Mouse (Mus musculus) spleen, postnatal 4 days (tissue): ENCODE data around the gene Dcxr.
"Not testable (repeated sequence)": the region's sequence is repeated elsewhere in the genome, so short reads cannot be mapped to it uniquely, and the experiment has no call there.

Experiments
- DNase-seq, 2 experiments: peaks; one replicate each; pipeline ENCODE4 v3.0.0; 2022; ENCODE audit warnings: low spot score in 2 of 2

Gene Dcxr

DNA sequence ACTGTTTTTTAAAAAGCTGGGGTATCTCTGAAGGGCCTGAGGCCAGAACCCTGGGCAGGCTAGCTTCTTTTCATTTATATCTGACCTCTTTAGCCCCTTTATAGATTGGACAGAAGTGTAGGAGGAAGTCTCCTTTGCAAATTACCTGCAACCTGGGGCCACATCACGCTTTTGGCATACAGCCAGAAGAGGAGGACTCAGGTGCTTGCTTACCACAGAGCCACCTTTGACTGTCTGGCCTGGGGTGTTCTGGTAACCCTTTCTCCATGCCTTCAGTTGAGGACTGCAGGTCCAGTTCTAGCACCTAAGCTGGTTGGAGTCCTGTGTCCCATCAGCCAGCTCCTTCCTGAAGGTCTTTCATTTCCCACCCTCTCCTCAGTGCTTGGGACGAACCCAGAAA lies 17.5 kb downstream of the Dcxr start:
- no peak for DNase-seq

DNA sequence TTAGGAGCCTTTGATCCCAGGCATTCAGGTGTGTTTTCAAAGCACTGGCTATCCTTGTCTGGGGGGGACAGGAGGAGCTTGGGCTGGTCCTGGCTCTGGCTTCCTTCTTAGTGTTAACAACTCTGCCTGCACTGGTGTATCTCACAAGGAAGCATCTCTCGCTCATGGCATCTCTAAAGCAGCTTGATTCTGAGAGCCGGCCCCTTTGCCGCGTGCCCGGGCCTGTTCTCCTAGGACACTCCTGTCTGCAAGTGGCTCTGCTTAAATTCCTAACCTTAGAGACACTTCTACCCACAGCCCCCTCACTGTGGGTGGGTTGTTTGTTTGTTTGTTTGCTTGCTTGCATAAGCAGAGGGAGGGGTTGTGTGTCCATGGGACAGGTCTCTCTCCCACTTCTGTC lies 19.1 kb downstream of the Dcxr start:
- DNase-seq: no peak

- DNase-seq: no peak
These were observed 19.9 kb downstream of the Dcxr start for GRCm38 (mm10) chr11:120707225-120707624.

DNA sequence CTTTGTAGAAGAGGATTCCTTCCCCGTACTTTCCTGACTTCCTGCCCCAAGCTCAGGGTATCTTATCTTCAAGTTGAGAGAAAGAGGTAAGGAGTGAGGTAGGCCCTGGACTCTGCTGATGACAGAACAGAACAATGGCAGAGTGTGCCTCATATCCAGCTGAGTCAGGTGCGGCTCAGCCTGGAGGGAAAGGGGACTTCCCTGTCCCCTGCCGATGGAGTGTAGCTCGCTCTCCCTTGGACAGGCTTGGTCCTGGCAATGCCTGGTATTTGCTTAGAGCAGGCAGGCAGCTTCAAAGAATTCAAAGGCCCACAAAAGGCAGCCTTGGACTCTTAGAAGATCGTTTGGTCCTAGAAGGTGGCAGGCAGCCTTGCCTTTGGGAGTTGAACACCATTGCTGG lies 21.0 kb downstream of the Dcxr start:
- no peak for DNase-seq

- no peak for DNase-seq
These were observed 22.4 kb downstream of the Dcxr start for GRCm38 (mm10) chr11:120704486-120705325.

GRCm38 (mm10) chr11:120703696-120704454 lies 23.2 kb downstream of the Dcxr start:
- DNase-seq: no peak

DNA sequence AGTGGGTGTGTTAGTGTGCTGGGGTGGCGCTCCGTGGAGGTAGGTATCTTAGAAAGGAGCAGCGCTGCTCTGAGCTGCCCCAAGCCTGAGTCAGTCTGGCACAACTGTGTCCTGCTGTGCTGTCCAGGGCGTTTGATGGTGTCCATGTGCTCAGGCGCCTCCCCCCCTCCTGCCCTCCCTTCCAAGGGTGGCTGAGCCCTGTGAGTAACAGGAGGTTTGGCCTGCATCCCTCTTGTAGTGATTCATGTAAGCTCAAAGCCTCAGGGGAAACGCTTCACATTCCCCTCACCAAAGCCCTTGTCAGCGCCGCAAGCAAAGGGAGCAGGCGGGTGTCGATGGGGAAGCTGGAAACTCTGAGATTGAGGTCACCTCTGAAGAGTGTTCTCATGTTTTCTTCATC lies 29.3 kb downstream of the Dcxr start:
- no peak for DNase-seq

DNA sequence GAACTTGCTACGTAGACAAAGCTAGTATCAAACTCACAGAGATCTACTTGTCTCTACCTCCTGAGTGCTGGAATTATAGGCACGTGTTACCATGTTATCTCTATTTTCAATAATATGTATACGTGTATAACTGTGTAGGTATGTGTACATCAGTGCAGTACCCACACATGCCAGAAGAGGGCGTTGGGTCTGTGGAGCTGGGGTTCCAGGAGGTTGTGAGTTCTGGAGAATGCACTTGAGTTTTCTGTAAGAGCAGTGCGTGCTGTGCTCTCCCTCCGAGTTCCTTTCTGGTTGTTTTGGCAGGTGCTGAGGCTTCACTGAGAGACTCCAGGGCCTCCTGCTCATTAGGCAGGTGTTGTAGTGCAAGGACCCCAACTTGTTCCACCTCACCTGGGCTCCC lies 30.5 kb downstream of the Dcxr start:
- DNase-seq: no peak

GRCm38 (mm10) chr11:120695641-120696040 lies 31.4 kb downstream of the Dcxr start:
- no peak for DNase-seq

GRCm38 (mm10) chr11:120695184-120695583 lies 31.9 kb downstream of the Dcxr start:
- no peak for DNase-seq

GRCm38 (mm10) chr11:120693461-120693860 lies 33.6 kb downstream of the Dcxr start:
- no peak for DNase-seq

GRCm38 (mm10) chr11:120692471-120693011 lies 34.5 kb downstream of the Dcxr start:
- DNase-seq: no peak

DNA sequence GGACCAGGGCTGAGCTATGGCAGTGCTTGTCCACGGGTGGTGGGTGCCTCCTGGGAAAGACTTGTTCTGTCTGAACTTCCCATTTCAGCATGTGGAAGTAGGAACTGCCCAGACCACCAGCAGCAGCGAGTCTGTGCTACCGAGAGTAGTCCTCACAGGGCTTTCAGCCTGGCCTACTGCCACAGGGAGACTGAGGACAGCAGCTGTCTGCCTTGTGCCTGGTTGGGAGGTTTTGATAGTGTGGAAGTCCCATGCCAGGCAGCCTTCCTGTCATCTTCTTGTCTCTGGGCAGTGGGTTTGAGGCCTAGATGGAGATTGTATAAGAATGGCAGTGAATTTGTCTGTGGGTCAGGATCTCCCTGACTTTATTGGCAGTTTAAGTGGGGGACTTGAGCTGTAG lies 37.7 kb downstream of the Dcxr start:
- no peak for DNase-seq

GRCm38 (mm10) chr11:120686650-120687272 lies 40.3 kb downstream of the Dcxr start:
- no peak for DNase-seq

- DNase-seq: no peak
These were observed 42.4 kb downstream of the Dcxr start for GRCm38 (mm10) chr11:120684660-120685059.

DNA sequence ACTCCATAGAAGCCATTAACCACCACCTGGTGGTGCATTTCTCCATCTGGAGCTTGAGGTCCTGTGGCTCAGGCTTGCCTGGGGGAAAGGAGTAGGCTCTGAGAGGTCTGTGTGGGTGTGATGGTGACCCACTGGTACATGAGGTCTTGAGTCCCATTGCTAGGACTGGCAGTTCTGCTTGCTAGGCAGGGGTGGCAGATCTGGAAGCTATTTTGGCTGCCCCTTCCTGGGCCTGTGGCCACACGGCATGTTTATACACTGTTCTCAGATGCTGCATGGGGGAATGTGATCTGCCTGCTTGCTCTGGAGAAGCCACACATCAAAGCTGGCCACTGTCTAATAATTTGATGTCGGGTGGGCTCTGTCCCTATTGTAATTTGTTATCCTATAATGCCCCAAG lies 43.0 kb downstream of the Dcxr start:
- DNase-seq: no peak

GRCm38 (mm10) chr11:120683536-120683935 lies 43.5 kb downstream of the Dcxr start:
- DNase-seq: no peak

DNA sequence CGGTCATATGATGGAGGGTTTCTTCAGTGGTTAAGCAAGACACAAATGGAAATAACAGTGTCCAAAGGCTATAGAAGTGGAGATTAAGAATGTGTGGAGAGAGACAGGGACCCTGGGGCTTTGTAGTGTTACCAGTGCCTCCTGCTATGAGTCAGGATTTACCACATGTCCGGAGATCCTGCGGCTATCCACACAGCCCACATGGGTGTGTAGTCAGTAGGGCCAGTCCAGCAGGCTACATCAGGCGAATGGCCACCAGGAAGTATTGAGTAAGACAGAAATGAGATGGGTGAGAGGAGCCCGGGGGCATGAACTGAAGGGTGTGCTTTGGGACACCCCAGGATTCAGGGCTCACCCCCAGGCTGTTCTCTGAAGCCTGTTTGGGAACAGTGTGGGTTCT lies 44.4 kb downstream of the Dcxr start:
- no peak for DNase-seq

GRCm38 (mm10) chr11:120679909-120680308 lies 47.2 kb downstream of the Dcxr start:
- DNase-seq: peak in 1 of 2 experiments; percentile 38

DNA sequence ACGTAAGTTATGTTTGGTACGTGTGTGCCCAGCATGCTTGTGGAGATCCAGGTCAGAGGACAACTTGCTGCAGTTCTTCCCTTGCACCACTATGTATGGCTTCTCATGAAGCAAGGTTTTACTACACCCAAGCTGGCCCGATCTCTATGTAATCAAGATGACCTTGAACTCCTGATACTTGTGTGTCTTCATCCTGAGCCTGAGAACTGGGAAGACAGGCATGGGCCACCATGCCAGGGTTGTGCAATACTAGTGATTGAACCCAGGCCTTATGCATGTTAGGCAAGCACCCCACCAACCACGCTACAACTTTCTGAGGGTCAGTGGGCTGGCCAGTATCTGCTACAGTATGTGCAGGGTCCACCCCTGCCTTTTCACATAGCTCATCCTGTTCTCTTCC lies 50.1 kb downstream of the Dcxr start:
- no peak for DNase-seq

- not testable (repeated sequence) for DNase-seq
These were observed 51.2 kb downstream of the Dcxr start for GRCm38 (mm10) chr11:120675875-120676274.
